ENCODE assay signal across 8 mouse cellular contexts in the genomic region with DNA sequence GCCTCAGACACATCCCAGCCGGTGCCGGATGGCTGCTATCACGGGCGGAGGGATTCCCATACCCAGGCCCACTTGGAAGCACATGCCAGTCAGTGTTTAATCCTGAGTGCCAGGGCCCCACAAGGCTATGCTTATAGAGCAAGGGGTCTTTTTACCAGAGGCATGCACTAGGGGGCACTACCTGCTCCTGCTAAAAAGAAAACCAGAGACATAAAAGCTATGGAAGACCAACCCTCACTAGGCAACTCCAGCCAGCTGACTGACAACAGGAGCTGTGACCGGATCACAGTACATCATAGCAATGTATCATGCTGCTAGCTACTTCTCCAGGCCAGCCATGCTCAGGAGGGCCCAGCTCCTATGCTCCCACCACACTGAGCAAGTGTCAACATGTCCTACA. TPM values are rescaled to one million over a fixed set of nuclear protein-coding genes. Genes with fewer than 3 reads are reported as not detected.
DNase-seq lines count a peak whose midpoint lies in the region; ATAC-seq and TF ChIP-seq lines count a peak whose summit lies in the region.

No protein-coding gene starts in this region.

- intact Hi-C loops in left cerebral cortex, postnatal 14 days (cut with DNase I): no loop called here

- 64% methylated on average over 5 of the region's 5 CpGs for WGBS in hindbrain, embryonic 10.5 days
- WGBS in midbrain, embryonic 11.5 days: 68% methylated on average over 5 of the region's 5 CpGs

- TF ChIP-seq CTCF in layer of hippocampus, adult 2 months (conservative IDR thresholded peaks at IDR 0.05): peak; percentile 85

- H3K27ac ChIP-seq in layer of hippocampus, adult 2 months: peak overlapping the region; percentile 87
- peak overlapping the region; percentile 43 for H3K27ac ChIP-seq in hindbrain, embryonic 10.5 days
- no peak overlapping the region for H3K27ac ChIP-seq in midbrain, embryonic 11.5 days (ENCODE audit: low read depth, low read length)

- H3K36me3 ChIP-seq in hindbrain, embryonic 10.5 days: no peaks in the 10 kb centered on the region
- no peaks in the 10 kb centered on the region for H3K36me3 ChIP-seq in midbrain, embryonic 11.5 days (ENCODE audit: control insufficient read depth, insufficient read depth, low read length)

- H3K9ac ChIP-seq in midbrain, embryonic 11.5 days (ENCODE audit: low read length): no peak overlapping the region

- no peaks in the 10 kb centered on the region for H3K9me3 ChIP-seq in hindbrain, embryonic 10.5 days
- no peaks in the 10 kb centered on the region for H3K9me3 ChIP-seq in midbrain, embryonic 11.5 days (ENCODE audit: control insufficient read depth, low read length)

- H3K4me2 ChIP-seq in midbrain, embryonic 11.5 days: no peak overlapping the region

- no peak overlapping the region; the same call in 1 of the 2 replicates for H3K4me3 ChIP-seq in layer of hippocampus, adult 2 months
- H3K4me3 ChIP-seq in hindbrain, embryonic 10.5 days: no peak overlapping the region
- H3K4me3 ChIP-seq in midbrain, embryonic 11.5 days (ENCODE audit: low read depth, low read length): no peak overlapping the region

- peaks cover 79% of the 10 kb centered on the region for H3K4me1 ChIP-seq in hindbrain, embryonic 10.5 days (replicated peaks)
- H3K4me1 ChIP-seq in midbrain, embryonic 11.5 days (ENCODE audit: control insufficient read depth, insufficient read depth, low read length): peaks cover 31% of the 10 kb centered on the region

- DNase-seq in layer of hippocampus, adult 2 months (ENCODE audit: low spot score in 2 of 2): peak; percentile 60 to 70
- no peak for DNase-seq in layer of hippocampus, adult 9-10 months (ENCODE audit: low spot score)
- peak; percentile 72 for DNase-seq in cerebellum, adult 11-12 months
- DNase-seq in frontal cortex, postnatal 10 days (ENCODE audit: low spot score in 2 of 2): peak; percentile 51 to 59
- DNase-seq in hindbrain, embryonic 10.5 days (ENCODE audit: low spot score): peak; percentile 70
- DNase-seq in left cerebral cortex, postnatal 14 days (ENCODE audit: low spot score in 2 of 2): peak; percentile 72 to 87
- DNase-seq in midbrain, embryonic 11.5 days (ENCODE audit: low spot score, missing footprints): peak; percentile 95
- DNase-seq in spleen, postnatal 4 days (ENCODE audit: low spot score in 2 of 2): peak; percentile 58 to 79

- H3K27me3 ChIP-seq in hindbrain, embryonic 10.5 days (ENCODE audit: insufficient read depth, poor library complexity, severe bottlenecking): no peaks in the 10 kb centered on the region
- no peaks in the 10 kb centered on the region for H3K27me3 ChIP-seq in midbrain, embryonic 11.5 days (ENCODE audit: control insufficient read depth, insufficient read depth, low read length)

- ATAC-seq in midbrain, embryonic 11.5 days (ENCODE audit: low FRiP score): peak; percentile 56

RNA-seq across cellular contexts. Expression of gene Arl6ip4, which starts 46.7 kb away (rescaled TPM):
- 10 to 100 TPM; 49.8 to 52.2 TPM for total RNA-seq in layer of hippocampus, adult 2 months (2021)
- 117 and 126 TPM in 2 replicates for polyA plus RNA-seq in hindbrain, embryonic 10.5 days (2016; fragmentation: Nextera tagmentation; extraction: Ambion mirVana)
- 10 to 100 TPM; 48.2 to 48.5 TPM for total RNA-seq in left cerebral cortex, postnatal 14 days (2021)
- 89.3 and 95.5 TPM in 2 replicates for polyA plus RNA-seq in midbrain, embryonic 11.5 days (2014; fragmentation: Nextera tagmentation; extraction: Ambion mirVana)

RNA-seq across cellular contexts. Expression of gene Ogfod2, which starts 50.5 kb away (rescaled TPM):
- 10 to 100 TPM; 32.7 to 38.7 TPM for total RNA-seq in layer of hippocampus, adult 2 months (2021)
- polyA plus RNA-seq in hindbrain, embryonic 10.5 days (2016; fragmentation: Nextera tagmentation; extraction: Ambion mirVana): 20.9 and 23.9 TPM in 2 replicates
- 10 to 100 TPM; 36.0 to 42.1 TPM for total RNA-seq in left cerebral cortex, postnatal 14 days (2021)
- polyA plus RNA-seq in midbrain, embryonic 11.5 days (2014; fragmentation: Nextera tagmentation; extraction: Ambion mirVana): 10.4 and 11.4 TPM in 2 replicates
